15 mouse cellular contexts compared by ENCODE assay signal in the genomic region with DNA sequence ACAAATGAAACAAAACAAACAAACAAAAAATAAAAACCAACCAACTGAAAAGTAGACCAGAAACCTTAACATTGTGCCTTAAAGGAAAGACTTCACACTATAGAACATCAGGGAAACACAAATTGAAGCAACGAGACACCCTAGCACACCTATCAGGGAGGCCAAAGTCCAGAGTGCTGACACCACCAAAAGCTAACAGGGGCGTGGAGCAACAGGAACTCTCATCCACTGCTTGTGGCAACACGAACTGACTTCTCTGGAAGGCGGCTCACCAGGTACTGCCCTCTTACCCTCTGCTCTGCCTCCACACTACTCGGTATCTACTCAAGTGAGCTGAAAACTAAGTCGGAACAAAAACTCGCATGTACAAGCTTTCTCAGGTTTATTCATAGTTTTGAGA. TPM values are rescaled to one million over a fixed set of nuclear protein-coding genes. Genes with fewer than 3 reads are reported as not detected.
"Had no signal": no experiment of that assay in that cellular context is flagged by ENCODE, and none has a peak within 500 bp of the region (broad histone marks: within the 10 kb centered on the region; RNA-seq: fewer than 3 reads in every experiment).

No protein-coding gene starts in this region.

- H3K27me3 ChIP-seq: limb, embryonic 13.5 days; midbrain, embryonic 12.5 days; neural tube, embryonic 13.5 days had no signal

- H3K27ac ChIP-seq: kidney, postnatal 0 days; limb, embryonic 13.5 days; midbrain, embryonic 12.5 days; neural tube, embryonic 13.5 days had no signal

- H3K36me3 ChIP-seq: limb, embryonic 13.5 days; midbrain, embryonic 12.5 days; neural tube, embryonic 13.5 days had no signal

- H3K9me3 ChIP-seq: midbrain, embryonic 12.5 days; neural tube, embryonic 13.5 days had no signal

- ATAC-seq: hindbrain, embryonic 16.5 days; inflammation-experienced regulatory T-cells, adult 6 months; midbrain, embryonic 16.5 days had no signal

- DNase-seq: kidney, adult 8-10 months; kidney, postnatal 36 days; left cerebral cortex, postnatal 4 days; lung, adult 18-20 months; retina, postnatal 1 day; right cerebral cortex, postnatal 14 days; thymus, postnatal 4 days had no signal

- H3K4me3 ChIP-seq: layer of hippocampus, adult 2 months; limb, embryonic 13.5 days; midbrain, embryonic 12.5 days; neural tube, embryonic 13.5 days had no signal

- H3K9ac ChIP-seq: limb, embryonic 13.5 days; midbrain, embryonic 12.5 days; neural tube, embryonic 13.5 days had no signal

- H3K4me2 ChIP-seq: limb, embryonic 13.5 days; midbrain, embryonic 12.5 days; neural tube, embryonic 13.5 days had no signal

- H3K4me1 ChIP-seq: midbrain, embryonic 12.5 days; neural tube, embryonic 13.5 days had no signal

RNA-seq across cellular contexts. Expression of a gene that starts 6.4 kb away (rescaled TPM):
- polyA plus RNA-seq: midbrain, embryonic 12.5 days; midbrain, embryonic 16.5 days; neural tube, embryonic 13.5 days had no signal

RNA-seq across cellular contexts. Expression of a gene that starts 28.2 kb away (rescaled TPM):
- polyA plus RNA-seq: inflammation-experienced regulatory T-cells, adult 6 months had no signal
